Mouse (Mus musculus): ENCODE data around the gene Tmem139.

- no peak for TF ChIP-seq CTCF (conservative IDR thresholded peaks at IDR 0.05; ENCODE audit: low read length)
- TF ChIP-seq POU5F1 (IDR thresholded peaks at IDR 0.05; ENCODE audit: borderline replicate concordance, low read length) = no peak
- no peak for TF ChIP-seq NANOG (IDR thresholded peaks at IDR 0.05; ENCODE audit: borderline replicate concordance, low read length)
Measured at GRCm38 (mm10) chr6:42237276-42237805, 24.4 kb upstream of the Tmem139 start.

Measured in E14TG2a.4 (cell line).